Mouse (Mus musculus): ENCODE measurements around the gene Olfr1282. TPM values are rescaled to one million over a fixed set of nuclear protein-coding genes. Genes with fewer than 3 reads are reported as not detected.

The Olfr1282 gene
- polyA plus RNA-seq, 1 experiment, result not detected

DNA sequence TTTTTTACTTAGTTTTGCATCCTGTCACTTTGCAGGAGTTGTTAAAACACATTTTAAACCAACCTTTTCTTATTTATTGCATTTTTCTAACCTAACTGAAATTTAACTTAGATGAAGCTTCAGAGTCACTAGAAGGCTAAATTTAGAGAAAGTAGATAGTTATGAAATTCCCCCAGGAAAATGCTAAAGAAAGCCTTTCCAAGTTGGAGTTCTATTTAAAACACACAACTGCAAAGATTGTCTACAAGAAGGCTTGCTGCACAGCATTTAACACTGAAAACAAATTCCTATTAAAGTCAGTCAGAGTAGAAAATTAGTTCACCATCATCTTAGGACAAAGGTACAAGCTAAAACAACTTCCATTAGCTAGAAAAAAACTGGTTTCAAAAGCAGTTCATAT, 35.5 kb downstream of the Olfr1282 start, which contains the start of gene Olfr1279:
Gene Olfr1279, plus strand, starts transcription at position 262 of the 400 bp plus-strand sequence.
- Histone ChIP-seq H3K9ac (ENCODE audit: low read depth, poor library complexity, severe bottlenecking) (no peak within 1 kb of the TSS), H3K9me3 (replicated peaks; ENCODE audit: control insufficient read depth, insufficient read depth, low read length, poor library complexity, severe bottlenecking) (no peaks in the 10 kb centered on the region), H3K27ac (ENCODE audit: insufficient read depth, low read length) (no peak within 1 kb of the TSS), H3K4me1 (ENCODE audit: control insufficient read depth, insufficient read depth, low read length) (no peaks in the 10 kb centered on the region), H3K27me3 (ENCODE audit: control insufficient read depth, insufficient read depth, low read length, poor library complexity, severe bottlenecking) (no peaks in the 10 kb centered on the region), H3K36me3 (ENCODE audit: control insufficient read depth, insufficient read depth, low read length, poor library complexity, severe bottlenecking) (no peaks in the 10 kb centered on the region), H3K4me3 (ENCODE audit: low read depth, low read length) (no peak within 1 kb of the TSS)
- TF ChIP-seq EP300 (IDR thresholded peaks at IDR 0.05; ENCODE audit: insufficient read depth, low read depth, low read length) (no peak), POLR2A (IDR thresholded peaks at IDR 0.05; ENCODE audit: insufficient read depth, low read length) (no peak)

DNA sequence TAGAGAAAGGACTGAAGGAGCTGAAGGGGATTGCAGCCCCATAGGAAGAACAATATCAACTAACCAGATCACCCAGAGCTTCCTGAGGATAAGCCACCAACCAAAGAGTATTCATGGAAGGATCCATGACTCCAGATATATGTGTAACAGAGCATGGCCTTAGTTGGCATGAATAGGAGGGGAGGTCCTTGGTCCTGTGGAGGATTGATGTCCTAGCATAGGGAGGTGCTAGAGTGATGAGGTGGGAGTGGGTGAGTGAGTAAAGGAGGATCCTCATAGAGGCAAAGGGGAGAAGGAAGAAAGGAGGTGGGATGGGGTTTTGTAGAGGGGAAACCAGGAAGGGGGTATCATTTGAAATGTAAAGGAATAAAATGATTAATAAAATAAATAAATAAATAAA, 37.3 kb downstream of the Olfr1282 start:
- Histone ChIP-seq H3K4me1 (ENCODE audit: control insufficient read depth, insufficient read depth, low read length) (no peaks in the 10 kb centered on the region), H3K9ac (ENCODE audit: low read depth, poor library complexity, severe bottlenecking) (no peak overlapping the region), H3K9me3 (replicated peaks; ENCODE audit: control insufficient read depth, insufficient read depth, low read length, poor library complexity, severe bottlenecking) (no peaks in the 10 kb centered on the region), H3K4me3 (ENCODE audit: low read depth, low read length) (no peak overlapping the region), H3K27me3 (ENCODE audit: control insufficient read depth, insufficient read depth, low read length, poor library complexity, severe bottlenecking) (no peaks in the 10 kb centered on the region), H3K36me3 (ENCODE audit: control insufficient read depth, insufficient read depth, low read length, poor library complexity, severe bottlenecking) (no peaks in the 10 kb centered on the region), H3K27ac (ENCODE audit: insufficient read depth, low read length) (no peak overlapping the region)
- TF ChIP-seq EP300 (IDR thresholded peaks at IDR 0.05; ENCODE audit: insufficient read depth, low read depth, low read length) (no peak), CTCF (IDR thresholded peaks at IDR 0.05; ENCODE audit: low read depth, low read length) (no peak), POLR2A (IDR thresholded peaks at IDR 0.05; ENCODE audit: insufficient read depth, low read length) (no peak)

DNA sequence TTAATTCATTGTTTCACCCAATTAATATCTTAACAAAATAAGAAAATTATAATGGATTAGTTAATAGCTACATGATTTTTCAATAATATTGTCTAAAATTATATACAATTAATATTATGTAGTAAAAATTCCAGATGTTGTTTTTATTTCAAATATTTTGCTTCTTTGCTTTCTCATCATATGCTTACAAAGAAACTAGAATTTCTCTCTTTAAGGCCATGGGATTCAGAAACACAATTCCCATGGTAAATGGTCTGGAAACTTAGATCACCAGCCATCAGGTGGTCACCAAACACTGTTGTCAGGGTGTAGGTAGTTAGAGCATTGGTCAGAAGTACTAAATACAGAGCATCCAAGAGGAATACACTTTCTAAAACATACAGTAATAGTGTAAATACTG, 46.0 kb downstream of the Olfr1282 start, which contains the start of gene Olfr1278:
Gene Olfr1278, plus strand, starts transcription at position 301 of the 400 bp plus-strand sequence.
- Histone ChIP-seq H3K36me3 (ENCODE audit: control insufficient read depth, insufficient read depth, low read length, poor library complexity, severe bottlenecking) (no peaks in the 10 kb centered on the region), H3K9me3 (replicated peaks; ENCODE audit: control insufficient read depth, insufficient read depth, low read length, poor library complexity, severe bottlenecking) (no peaks in the 10 kb centered on the region), H3K27me3 (ENCODE audit: control insufficient read depth, insufficient read depth, low read length, poor library complexity, severe bottlenecking) (no peaks in the 10 kb centered on the region), H3K4me3 (ENCODE audit: low read depth, low read length) (no peak within 1 kb of the TSS), H3K27ac (ENCODE audit: insufficient read depth, low read length) (no peak within 1 kb of the TSS), H3K4me1 (ENCODE audit: control insufficient read depth, insufficient read depth, low read length) (no peaks in the 10 kb centered on the region), H3K9ac (ENCODE audit: low read depth, poor library complexity, severe bottlenecking) (no peak within 1 kb of the TSS)
- TF ChIP-seq POLR2A (IDR thresholded peaks at IDR 0.05; ENCODE audit: insufficient read depth, low read length) (no peak), EP300 (IDR thresholded peaks at IDR 0.05; ENCODE audit: insufficient read depth, low read depth, low read length) (no peak), CTCF (IDR thresholded peaks at IDR 0.05; ENCODE audit: low read depth, low read length) (no peak)

Other genes with a start within 250 kb of the Olfr1282 start
- gene Gm13941, start 230.1 kb downstream of the Olfr1282 start, polyA plus RNA-seq (2011; ENCODE audit: insufficient read depth, insufficient read length, low read depth, missing spikeins), result not detected in 2 replicates
- not detected in 2 replicates for gene Gm15130, start 183.1 kb downstream of the Olfr1282 start, polyA plus RNA-seq (2011; ENCODE audit: insufficient read depth, insufficient read length, low read depth, missing spikeins)
- not detected in 2 replicates for gene 4930430A15Rik, start 106.5 kb downstream of the Olfr1282 start, polyA plus RNA-seq (2011; ENCODE audit: insufficient read depth, insufficient read length, low read depth, missing spikeins)
- gene Olfr1275, start 100.8 kb downstream of the Olfr1282 start, polyA plus RNA-seq (2011; ENCODE audit: insufficient read depth, insufficient read length, low read depth, missing spikeins), result not detected in 2 replicates
- gene Olfr1276, start 81.6 kb downstream of the Olfr1282 start, polyA plus RNA-seq (2011; ENCODE audit: insufficient read depth, insufficient read length, low read depth, missing spikeins), result not detected in 2 replicates
- not detected in 2 replicates for gene Olfr1277, start 62.0 kb downstream of the Olfr1282 start, polyA plus RNA-seq (2011; ENCODE audit: insufficient read depth, insufficient read length, low read depth, missing spikeins)
- not detected in 2 replicates for gene Olfr1278, start 45.9 kb downstream of the Olfr1282 start, polyA plus RNA-seq (2011; ENCODE audit: insufficient read depth, insufficient read length, low read depth, missing spikeins)
- gene Olfr1279, start 35.4 kb downstream of the Olfr1282 start, polyA plus RNA-seq (2011; ENCODE audit: insufficient read depth, insufficient read length, low read depth, missing spikeins), result not detected in 2 replicates
- not detected in 2 replicates for gene Olfr1280, start 22.1 kb downstream of the Olfr1282 start, polyA plus RNA-seq (2011; ENCODE audit: insufficient read depth, insufficient read length, low read depth, missing spikeins)
- not detected in 2 replicates for gene Olfr1281, start 9.6 kb downstream of the Olfr1282 start, polyA plus RNA-seq (2011; ENCODE audit: insufficient read depth, insufficient read length, low read depth, missing spikeins)
- not detected in 2 replicates for gene Olfr1283, start 30.7 kb upstream of the Olfr1282 start, polyA plus RNA-seq (2011; ENCODE audit: insufficient read depth, insufficient read length, low read depth, missing spikeins)
- gene Olfr1284, start 39.4 kb upstream of the Olfr1282 start, polyA plus RNA-seq (2011; ENCODE audit: insufficient read depth, insufficient read length, low read depth, missing spikeins), result not detected in 2 replicates
- gene Olfr1286, start 87.0 kb upstream of the Olfr1282 start, polyA plus RNA-seq (2011; ENCODE audit: insufficient read depth, insufficient read length, low read depth, missing spikeins), result not detected in 2 replicates
- not detected in 2 replicates for gene Olfr1287, start 113.1 kb upstream of the Olfr1282 start, polyA plus RNA-seq (2011; ENCODE audit: insufficient read depth, insufficient read length, low read depth, missing spikeins)
- not detected in 2 replicates for gene Olfr1288, start 138.0 kb upstream of the Olfr1282 start, polyA plus RNA-seq (2011; ENCODE audit: insufficient read depth, insufficient read length, low read depth, missing spikeins)
- gene Olfr1289, start 144.7 kb upstream of the Olfr1282 start, polyA plus RNA-seq (2011; ENCODE audit: insufficient read depth, insufficient read length, low read depth, missing spikeins), result not detected in 2 replicates
- gene Olfr1290, start 157.8 kb upstream of the Olfr1282 start, polyA plus RNA-seq (2011; ENCODE audit: insufficient read depth, insufficient read length, low read depth, missing spikeins), result not detected in 2 replicates
- gene Olfr1291-ps1, start 161.1 kb upstream of the Olfr1282 start, polyA plus RNA-seq (2011; ENCODE audit: insufficient read depth, insufficient read length, low read depth, missing spikeins), result not detected in 2 replicates
- not detected in 2 replicates for gene Olfr1293-ps, start 189.1 kb upstream of the Olfr1282 start, polyA plus RNA-seq (2011; ENCODE audit: insufficient read depth, insufficient read length, low read depth, missing spikeins)
- not detected in 2 replicates for gene Olfr1294, start 204.2 kb upstream of the Olfr1282 start, polyA plus RNA-seq (2011; ENCODE audit: insufficient read depth, insufficient read length, low read depth, missing spikeins)
- gene Olfr1295, start 233.6 kb upstream of the Olfr1282 start, polyA plus RNA-seq (2011; ENCODE audit: insufficient read depth, insufficient read length, low read depth, missing spikeins), result not detected in 2 replicates